Mouse (Mus musculus): ENCODE results near the gene Mcub. TPM values are rescaled to one million over a fixed set of nuclear protein-coding genes. Genes with fewer than 3 reads are reported as not detected.

Mcub gene
- total and polyA plus RNA-seq, 3 experiments: 2.9 to 3.8 (median 3.7) TPM

DNA sequence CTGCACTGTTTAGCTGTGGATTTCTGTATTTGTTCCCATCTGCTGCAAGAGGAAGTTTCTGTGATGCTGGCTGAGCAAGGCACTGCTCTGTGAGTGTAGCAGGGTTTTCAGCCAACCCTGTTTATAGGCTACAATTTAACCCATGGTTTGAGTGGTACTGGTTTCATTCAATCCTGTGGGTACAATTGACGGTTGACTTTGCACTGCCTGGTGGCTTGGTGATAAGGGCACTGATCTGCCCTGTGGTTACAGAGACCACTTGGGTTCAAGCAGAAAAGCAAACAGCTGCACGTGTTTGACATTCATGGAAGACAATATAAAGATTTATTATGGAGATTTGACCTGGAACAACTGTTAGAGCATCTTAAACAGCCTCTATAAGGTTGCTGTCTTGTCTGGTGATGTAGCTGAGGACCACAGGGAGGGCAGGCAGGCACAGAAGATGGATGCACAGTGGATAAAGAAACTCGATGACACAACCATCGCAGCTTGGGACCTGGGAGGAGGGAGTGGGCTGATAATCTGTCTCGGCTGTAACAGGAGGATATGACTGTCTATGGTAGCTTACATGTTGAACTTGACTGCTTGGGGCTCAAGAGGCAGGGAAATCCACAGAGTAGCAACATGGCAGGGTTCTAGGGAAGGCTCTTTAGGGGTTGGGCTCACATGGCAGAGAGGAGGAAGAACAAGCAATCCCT, 23.6 kb downstream of the Mcub start:
- no peaks in the 10 kb centered on the region for H3K79me2 ChIP-seq (replicated peaks; ENCODE audit: control insufficient read depth, extremely low read depth, insufficient read depth, poor library complexity, severe bottlenecking)
- no peaks in the 10 kb centered on the region for H3K36me3 ChIP-seq (replicated peaks in 1 of 2; ENCODE audit: control insufficient read depth in 1 of 2, insufficient read depth in 1 of 2, low read length in 1 of 2)
- no peak for DNase-seq (ENCODE audit: extremely low read depth)
- H3K27ac ChIP-seq (ENCODE audit: insufficient read depth, low read depth): no peak overlapping the region
- H3K9me3 ChIP-seq (replicated peaks; ENCODE audit: low read length): no peaks in the 10 kb centered on the region
- TF ChIP-seq RAD21 (IDR thresholded peaks at IDR 0.05; ENCODE audit: low read depth, low read length) (no peak), CHD2 (IDR thresholded peaks at IDR 0.05; ENCODE audit: low read length) (no peak), PAX5 (IDR thresholded peaks at IDR 0.05; ENCODE audit: low read length) (no peak), BHLHE40 (IDR thresholded peaks at IDR 0.05; ENCODE audit: low read depth, low read length) (no peak), MAZ (IDR thresholded peaks at IDR 0.05; ENCODE audit: low read depth, low read length) (no peak), UBTF (IDR thresholded peaks at IDR 0.05; ENCODE audit: low read depth, low read length) (no peak), CTCF (conservative IDR thresholded peaks at IDR 0.05 in 1 of 2, IDR thresholded peaks at IDR 0.05 in 1 of 2; ENCODE audit: low read depth in 2 of 2, low read length in 2 of 2) (no peak), SIN3A (IDR thresholded peaks at IDR 0.05; ENCODE audit: low read length) (no peak), ZC3H11A (IDR thresholded peaks at IDR 0.05; ENCODE audit: low read depth, low read length) (no peak), NRF1 (IDR thresholded peaks at IDR 0.05; ENCODE audit: low read depth, low read length) (no peak), USF2 (conservative IDR thresholded peaks at IDR 0.05; ENCODE audit: low read depth, low read length) (no peak), ETS1 (conservative IDR thresholded peaks at IDR 0.05; ENCODE audit: low read depth, low read length) (no peak)
- H3K4me1 ChIP-seq (ENCODE audit: control insufficient read depth in 1 of 2, insufficient read depth in 2 of 2): peaks cover 0 to 7% of the 10 kb centered on the region in 2 experiments; a peak in 3 of 4 replicates
- H3K9ac ChIP-seq (ENCODE audit: insufficient read depth, low read depth): no peak overlapping the region
- dilution Hi-C loops (cut with MboI; ENCODE audit: extremely low pct_ligation_motif_present, extremely low pct_unique_long_range_greater_than_20kb, low sequenced_read_pairs): no loop called here
- no peak overlapping the region for H3K4me3 ChIP-seq (replicated peaks in 1 of 3; ENCODE audit: low read depth in 2 of 3, low read length in 2 of 3, poor library complexity in 1 of 3)
- no peak overlapping the region for H3K4me2 ChIP-seq (ENCODE audit: insufficient read depth, low read depth, poor library complexity, severe bottlenecking)
- H3K27me3 ChIP-seq (replicated peaks): no peaks in the 10 kb centered on the region
- in situ Hi-C loops (cut with MboI; ENCODE audit: low pct_ligation_motif_present, low pct_unique_long_range_greater_than_20kb, low sequenced_read_pairs): no loop called here

DNA sequence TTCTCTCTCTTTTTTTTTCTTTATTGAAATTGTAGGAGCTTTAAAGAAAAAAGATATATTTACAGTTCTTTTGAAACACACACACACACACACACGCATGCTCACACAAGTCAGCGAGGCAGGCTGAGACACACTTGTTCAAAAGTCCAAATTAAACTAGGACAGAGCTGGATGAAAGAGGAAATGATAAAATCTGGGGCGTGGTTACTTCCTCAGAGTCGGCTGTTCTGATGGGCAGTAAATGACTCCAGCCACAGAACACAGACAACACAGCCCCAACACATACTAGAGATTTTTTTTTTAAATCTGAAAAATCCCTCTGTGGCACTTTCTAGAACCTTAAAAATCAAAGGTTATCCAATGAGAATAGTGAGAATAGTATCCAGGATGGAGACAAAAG, 26.2 kb downstream of the Mcub start:
- no peak for TF ChIP-seq ETS1 (conservative IDR thresholded peaks at IDR 0.05; ENCODE audit: low read depth, low read length)
- no peak for TF ChIP-seq RAD21 (IDR thresholded peaks at IDR 0.05; ENCODE audit: low read depth, low read length)
- TF ChIP-seq UBTF (IDR thresholded peaks at IDR 0.05; ENCODE audit: low read depth, low read length): no peak
- TF ChIP-seq TBP (conservative IDR thresholded peaks at IDR 0.05; ENCODE audit: low read depth, low read length): no peak
- no peak for TF ChIP-seq POLR2AphosphoS2 (IDR thresholded peaks at IDR 0.05; ENCODE audit: low read depth, low read length)
- TF ChIP-seq USF1 (IDR thresholded peaks at IDR 0.05; ENCODE audit: low read depth, low read length): no peak
- H3K79me2 ChIP-seq (replicated peaks; ENCODE audit: control insufficient read depth, extremely low read depth, insufficient read depth, poor library complexity, severe bottlenecking): no peaks in the 10 kb centered on the region
- no peaks in the 10 kb centered on the region for H3K36me3 ChIP-seq (replicated peaks in 1 of 2; ENCODE audit: control insufficient read depth in 1 of 2, insufficient read depth in 1 of 2, low read length in 1 of 2)
- dilution Hi-C loops (cut with MboI; ENCODE audit: extremely low pct_ligation_motif_present, extremely low pct_unique_long_range_greater_than_20kb, low sequenced_read_pairs): no loop called here
- H3K27ac ChIP-seq (ENCODE audit: insufficient read depth, low read depth): no peak overlapping the region
- DNase-seq (ENCODE audit: extremely low read depth): no peak
- no peaks in the 10 kb centered on the region for H3K9me3 ChIP-seq (replicated peaks; ENCODE audit: low read length)
- H3K27me3 ChIP-seq (replicated peaks): no peaks in the 10 kb centered on the region
- no peak overlapping the region for H3K9ac ChIP-seq (ENCODE audit: insufficient read depth, low read depth)
- H3K4me1 ChIP-seq (ENCODE audit: control insufficient read depth in 1 of 2, insufficient read depth in 2 of 2): peaks cover 0 to 7% of the 10 kb centered on the region in 2 experiments; a peak in 3 of 4 replicates
- in situ Hi-C loops (cut with MboI; ENCODE audit: low pct_ligation_motif_present, low pct_unique_long_range_greater_than_20kb, low sequenced_read_pairs): no loop called here
- H3K4me2 ChIP-seq (ENCODE audit: insufficient read depth, low read depth, poor library complexity, severe bottlenecking): no peak overlapping the region
- H3K4me3 ChIP-seq (replicated peaks in 1 of 3; ENCODE audit: low read depth in 2 of 3, low read length in 2 of 3, poor library complexity in 1 of 3): no peak overlapping the region
